Mouse (Mus musculus) skeletal muscle tissue, adult 2 months (tissue): Measurements from ENCODE around the gene Syp.

Experiments
- DNase-seq: peaks from one replicate; pipeline ENCODE4 v3.0.0-alpha.2; 2012; ENCODE audit warnings: low read depth, low spot score

Gene Syp

DNA sequence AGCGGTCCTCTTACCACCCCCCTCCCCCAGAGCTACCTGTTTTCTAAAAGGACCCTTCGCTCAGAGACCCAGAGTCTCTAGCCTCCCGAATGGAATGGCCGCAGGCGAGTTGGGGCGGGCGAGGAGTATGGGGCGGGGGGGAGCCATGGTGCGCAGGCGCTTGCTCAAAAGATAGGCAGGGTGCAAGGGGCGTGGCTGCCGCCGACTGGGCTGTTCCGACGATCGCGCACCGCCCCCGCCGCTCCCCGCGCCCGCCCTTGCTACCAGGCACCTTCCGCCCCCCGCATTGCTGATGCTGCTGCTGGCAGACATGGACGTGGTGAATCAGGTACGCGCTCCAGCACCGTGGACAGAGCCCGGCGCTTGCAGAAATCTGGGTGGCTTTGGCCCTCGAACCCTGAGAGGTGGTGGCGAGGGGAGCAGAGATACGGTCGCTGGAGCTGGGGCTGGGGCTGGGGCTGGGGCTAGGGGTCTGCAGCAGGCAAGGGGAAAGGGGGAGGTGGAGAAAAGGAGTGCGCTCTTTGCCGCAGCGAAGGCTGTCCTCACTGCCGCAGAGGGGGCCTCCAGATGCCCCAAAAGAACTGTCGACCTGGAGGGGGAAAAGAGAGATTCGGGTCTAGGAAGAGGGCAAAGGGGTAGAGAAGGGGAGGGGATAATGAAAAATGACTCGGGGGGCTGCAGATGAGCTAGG lies at the start of gene Syp:
TSS of gene Syp (plus strand) at position 71 of the 691 bp plus-strand sequence.
- peak; percentile 42 for DNase-seq

DNA sequence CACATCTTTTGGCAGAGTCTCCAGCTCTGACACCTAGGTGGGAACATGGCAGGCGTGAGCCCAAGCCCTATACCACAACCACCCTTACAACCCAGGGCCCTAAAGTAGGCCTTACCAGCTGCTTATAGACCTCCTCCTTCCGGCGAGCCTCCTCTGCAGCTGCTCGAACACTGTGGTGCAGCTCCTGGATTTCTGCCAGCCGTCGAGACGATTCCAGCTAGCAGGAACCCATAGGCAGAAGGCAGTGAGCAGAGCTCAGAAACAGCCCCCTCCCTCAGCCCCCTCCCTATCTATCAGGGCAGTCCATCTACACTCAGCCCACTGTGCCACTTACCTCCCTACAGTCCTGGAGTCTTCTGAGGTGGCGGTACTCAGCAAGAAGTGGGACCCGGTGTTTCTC lies 42.9 kb upstream of the Syp start:
- DNase-seq = no peak

DNA sequence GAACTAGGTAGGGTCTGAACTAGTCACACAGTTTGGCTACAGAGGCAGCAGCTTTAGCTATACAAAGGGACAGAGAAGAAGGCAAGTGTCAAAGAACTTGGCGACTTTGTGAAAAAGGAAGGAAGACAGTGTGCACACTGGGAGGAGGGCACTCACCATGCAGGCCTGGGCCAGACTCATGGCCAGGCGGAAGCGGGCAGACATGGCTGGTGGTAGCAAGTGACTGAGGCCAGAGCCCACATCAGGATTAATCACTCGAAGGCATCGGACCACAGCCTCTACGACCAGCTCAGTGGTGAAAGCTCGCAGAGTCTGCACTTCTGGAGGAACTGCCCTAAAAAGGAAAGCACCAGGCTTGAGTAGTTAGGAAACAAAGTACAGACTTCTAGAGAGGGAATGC lies 34.3 kb upstream of the Syp start:
- no peak for DNase-seq

DNA sequence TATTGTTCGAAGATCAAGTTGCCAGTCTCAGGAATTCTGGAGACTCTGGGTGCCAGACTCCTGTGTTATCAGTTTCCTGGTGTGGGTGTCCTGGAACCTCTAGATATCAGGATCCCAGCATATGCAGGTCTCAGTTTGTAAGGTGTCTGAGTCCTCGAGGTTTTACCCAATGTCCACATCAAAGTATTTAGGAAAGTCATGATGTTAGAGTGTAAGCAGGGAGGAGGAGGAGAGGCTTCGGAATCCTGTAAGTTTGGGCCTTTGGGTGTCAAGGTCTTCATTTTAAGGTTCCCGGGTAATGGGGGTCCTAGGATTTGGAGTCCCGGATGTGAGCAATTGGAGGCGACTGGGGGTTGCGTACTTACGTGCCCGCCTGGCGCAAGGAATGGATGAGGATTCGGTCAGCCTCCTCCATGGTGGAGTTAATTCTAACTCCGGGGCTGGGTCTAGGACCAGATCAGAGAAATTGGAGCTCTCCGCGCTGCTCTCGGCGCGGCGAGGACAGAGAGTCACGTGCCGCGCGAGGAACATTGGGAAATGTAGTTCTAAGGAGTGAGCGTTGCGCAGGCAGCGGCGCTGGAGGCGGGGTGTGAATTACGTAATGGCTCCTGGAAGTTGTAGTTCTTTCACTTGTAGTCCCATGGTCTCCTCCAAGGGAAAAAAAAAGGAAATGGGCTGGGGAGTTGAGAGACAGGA lies 33.2 kb upstream of the Syp start, which contains the start of gene Ccdc22:
TSS of gene Ccdc22 (minus strand) at position 639 of the 696 bp plus-strand sequence.
- DNase-seq = peak; percentile 80

DNA sequence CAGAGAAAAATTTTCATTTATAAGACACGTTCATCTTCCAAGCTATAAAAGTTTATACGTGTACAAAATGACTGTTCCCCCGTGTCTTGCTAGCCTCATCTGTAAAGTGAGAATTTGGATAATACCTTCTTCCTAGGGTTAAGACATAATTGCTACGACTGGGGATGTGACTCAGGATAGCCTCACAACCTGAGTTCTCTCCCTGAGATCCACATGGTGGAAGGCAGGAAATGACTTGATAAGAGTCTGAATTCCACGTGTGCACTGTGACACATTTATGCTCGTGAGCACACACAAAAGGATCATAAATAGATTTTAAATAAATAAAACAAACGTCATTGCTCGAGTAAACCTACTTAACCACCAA lies 32.7 kb upstream of the Syp start:
- no peak for DNase-seq

DNA sequence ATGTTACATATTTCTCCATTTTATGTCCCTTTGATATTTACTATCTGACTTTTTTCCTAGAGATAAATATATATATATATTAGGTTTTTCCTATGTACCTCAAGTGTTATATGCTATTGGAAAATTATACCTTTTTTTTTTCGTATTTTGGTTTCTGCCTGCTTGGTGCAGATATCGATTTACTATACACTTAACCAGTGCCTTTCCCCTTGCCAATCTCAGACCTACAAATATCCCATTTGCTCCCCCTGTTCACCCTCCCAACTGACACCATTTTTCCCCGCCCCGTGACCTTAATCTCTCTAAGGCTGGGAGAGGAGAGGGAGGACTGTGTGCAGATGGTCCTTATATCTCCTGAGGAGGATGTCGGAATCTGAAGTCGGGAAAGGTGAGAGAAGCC lies 31.5 kb upstream of the Syp start, which contains the start of gene Cacna1f:
TSS of gene Cacna1f (plus strand) at position 301 of the 400 bp plus-strand sequence.
- no peak for DNase-seq

DNA sequence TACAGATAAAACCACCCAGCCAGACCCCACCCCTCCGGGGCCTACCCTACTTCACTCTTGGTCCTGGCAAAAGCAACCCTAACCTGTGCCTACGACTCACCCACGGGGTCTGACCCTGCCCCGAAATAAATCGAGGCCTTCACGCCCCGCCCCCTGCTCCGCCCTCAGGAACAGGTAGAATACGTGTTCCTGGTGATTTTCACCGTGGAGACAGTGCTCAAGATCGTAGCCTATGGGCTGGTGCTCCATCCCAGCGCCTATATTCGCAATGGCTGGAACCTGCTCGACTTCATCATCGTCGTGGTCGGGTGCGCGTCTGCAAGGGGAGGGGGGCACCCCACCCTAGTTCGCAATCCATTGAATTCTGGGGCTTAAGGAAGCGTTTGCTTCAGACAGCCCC lies 28.2 kb upstream of the Syp start:
- DNase-seq = no peak

DNA sequence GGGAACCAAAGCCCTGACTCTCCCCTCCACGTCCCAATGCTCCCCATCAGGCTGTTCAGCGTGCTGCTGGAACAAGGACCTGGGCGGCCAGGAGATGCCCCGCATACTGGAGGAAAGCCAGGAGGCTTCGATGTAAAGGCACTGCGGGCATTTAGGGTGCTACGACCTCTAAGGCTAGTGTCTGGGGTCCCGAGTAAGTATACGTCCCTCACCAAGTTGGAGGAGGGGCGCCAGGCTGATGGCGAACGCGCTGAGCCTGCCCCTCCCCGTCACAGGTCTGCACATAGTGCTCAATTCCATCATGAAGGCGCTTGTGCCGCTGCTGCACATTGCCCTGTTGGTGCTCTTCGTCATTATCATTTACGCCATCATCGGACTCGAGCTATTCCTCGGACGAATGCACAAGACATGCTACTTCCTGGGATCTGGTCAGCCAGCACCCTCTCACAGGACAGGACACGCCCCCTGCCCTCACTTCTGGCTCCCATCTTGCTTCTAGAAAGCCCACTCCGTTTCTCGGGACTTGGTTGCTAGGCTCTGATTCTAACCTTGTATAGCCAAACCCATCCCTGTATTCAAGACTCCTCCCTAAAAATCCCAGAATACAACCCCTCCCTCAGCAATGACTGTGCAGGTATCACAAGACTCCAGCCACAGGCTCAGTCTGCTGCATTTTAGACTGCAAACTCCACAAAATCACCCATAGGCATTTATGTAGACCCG lies 27.6 kb upstream of the Syp start:
- no peak for DNase-seq

DNA sequence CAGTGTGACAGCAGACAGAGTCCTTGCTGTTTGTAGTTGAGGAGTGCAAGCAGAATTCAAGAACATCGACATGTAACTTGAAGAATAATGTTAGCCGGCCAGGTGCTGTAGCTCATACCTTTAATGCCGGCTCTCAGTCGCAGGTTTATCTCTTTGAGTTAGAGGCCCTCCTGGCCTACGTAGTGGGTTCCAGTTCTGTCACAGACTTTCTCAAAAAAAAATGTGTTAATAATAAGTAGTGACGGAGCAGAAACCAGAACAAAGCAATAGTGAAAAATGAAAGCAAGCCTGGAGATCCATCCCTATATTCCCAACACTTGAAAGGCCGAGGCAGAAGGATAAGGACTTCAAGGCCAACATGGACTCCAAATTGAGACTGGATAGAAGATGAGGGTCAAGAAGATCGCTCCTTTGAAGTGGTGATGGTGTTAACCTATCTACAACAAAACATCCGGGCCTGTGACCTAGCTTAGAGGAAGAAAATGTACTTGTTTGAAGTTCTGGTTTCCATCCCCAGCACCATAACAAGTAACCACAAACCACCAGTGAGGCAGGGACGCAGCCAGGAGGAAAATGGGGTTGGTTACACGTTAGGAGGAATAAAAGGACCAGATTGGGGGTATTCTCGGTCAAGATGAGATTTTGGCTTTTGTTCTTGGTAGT lies 20.3 kb upstream of the Syp start:
- DNase-seq = no peak

DNA sequence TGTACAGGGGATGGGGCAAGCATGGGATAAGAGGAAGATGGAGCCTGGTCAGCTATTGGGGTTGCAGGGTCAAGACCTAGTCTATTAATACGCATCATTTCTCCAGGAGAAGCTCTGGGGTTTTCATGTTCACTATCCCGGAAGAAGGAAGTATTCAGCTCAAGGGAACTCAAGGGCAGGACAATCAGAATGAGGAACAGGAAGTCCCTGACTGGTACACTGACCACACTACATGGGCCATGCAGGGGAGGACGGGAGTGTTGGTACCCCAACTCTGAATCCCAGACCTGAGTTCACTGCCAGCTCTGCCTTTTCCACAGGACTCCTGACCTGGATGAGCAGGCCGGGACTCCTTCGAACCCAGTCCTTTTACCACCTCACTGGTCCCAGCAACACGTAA lies 5.7 kb upstream of the Syp start:
- DNase-seq = no peak

DNA sequence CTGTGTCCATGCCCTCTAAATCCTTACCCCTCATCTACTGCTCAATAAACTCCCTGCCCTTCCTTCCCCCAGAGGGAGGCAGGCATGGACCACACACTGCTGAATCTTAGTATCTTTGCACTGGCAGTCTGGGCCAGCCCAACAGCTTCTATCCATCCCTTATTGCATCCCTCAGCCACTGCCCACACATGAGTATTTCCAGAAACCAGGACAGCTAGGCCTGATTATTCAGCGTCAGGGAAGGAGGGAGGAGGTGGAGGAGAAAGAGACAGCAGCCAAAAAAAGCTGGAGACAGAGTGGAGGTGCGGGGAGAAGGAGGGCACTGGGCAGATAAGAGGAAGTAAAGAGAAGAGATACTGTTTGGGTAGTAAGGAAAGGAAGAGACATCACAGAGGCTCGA lies 3.2 kb upstream of the Syp start:
- DNase-seq = no peak

DNA sequence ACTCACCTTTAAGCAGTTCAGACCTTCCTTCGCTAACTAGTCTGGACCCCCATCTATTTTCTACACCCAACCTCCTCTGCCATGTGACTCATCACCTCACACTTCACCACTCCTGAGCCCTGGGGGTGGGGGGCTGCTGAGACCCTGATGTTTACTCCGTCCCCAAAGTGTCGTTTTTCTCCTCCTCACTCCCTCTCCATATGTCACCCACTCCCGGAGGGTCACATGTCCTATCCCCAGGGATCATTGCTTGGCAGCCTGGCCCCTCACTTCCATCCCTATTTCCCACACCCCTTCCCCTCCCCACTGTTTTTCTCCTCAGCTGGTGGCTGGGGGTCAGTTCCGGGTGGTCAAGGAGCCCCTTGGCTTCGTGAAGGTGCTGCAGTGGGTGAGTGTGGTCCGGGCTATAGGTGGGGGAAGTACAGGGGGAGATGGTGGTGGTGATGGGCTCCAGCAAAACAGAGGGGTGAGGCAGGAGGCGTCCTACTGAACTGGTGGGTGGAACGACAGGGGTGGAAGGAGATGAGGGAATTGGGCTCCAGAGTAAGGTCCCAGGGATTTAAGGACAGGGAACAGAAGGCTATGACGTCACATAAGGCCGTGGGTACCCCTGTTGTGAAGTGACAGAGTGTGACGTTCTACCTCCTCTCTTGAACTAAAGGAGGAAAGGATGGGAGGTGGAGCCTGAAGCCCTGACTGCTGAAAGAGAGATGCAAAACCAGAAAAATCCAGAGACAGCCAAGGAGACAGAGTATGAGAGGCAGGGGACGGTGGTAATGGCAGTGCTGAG lies 1.5 kb downstream of the Syp start:
- DNase-seq = no peak

DNA sequence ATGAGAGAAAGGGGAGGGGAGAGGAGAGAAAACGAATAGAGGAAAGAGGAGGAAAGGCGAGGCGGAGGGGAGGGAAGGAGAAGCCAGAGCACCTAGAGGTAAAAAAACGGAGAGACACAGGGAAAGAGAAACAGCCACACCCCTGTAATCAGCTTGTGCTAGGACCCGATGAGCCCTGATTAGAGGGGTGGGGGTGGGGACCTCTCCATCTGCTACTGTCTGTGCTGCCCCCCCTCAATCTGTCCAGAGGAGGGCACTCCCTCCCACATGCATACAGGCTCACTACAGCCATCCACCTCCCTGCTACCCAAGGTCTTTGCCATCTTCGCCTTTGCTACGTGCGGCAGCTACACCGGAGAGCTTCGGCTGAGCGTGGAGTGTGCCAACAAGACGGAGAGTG lies 2.5 kb downstream of the Syp start:
- DNase-seq = no peak

DNA sequence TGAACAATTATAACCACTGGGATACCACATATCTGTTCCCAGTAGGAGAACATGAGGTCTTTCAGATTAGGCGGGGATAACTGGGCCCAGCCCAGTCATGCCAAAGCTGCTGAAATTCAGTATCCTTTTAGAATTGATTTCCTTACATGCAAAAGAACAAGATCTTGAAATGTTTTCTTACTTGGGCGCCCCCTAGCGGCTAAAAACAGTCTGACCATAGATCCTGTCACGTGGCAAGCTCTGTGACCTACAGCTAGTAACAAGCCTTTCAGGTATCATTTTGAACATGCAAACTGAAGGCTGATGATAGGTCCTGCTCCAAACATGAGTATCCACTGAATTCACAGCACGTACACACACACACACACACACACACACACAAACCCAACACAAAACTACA lies 7.1 kb downstream of the Syp start:
- DNase-seq = peak; percentile 58

DNA sequence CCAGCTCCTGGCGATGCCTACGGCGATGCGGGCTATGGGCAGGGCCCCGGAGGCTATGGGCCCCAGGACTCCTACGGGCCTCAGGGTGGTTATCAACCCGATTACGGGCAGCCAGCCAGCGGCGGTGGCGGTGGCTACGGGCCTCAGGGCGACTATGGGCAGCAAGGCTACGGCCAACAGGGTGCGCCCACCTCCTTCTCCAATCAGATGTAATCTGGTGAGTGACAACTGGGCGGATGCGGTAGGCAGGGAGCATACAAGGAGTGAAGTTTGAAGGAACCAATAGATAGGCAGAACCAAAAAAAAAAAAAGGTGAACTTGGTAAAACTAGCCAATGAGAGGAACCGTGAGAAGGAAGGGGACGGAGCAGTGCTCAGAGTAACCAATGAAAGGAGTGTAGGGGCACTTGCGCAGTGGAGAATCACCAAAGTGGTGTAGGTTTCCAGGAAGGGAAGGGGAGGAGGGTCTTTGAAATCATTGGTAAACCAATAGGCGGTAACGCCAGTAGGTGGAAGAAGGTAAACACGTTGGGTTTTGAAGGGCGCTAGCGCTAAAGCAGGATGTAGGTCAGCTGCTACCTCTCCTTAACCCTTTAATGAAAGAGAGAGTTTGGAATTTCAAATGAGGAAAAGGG lies 10.5 kb downstream of the Syp start:
- DNase-seq = peak; percentile 95

DNA sequence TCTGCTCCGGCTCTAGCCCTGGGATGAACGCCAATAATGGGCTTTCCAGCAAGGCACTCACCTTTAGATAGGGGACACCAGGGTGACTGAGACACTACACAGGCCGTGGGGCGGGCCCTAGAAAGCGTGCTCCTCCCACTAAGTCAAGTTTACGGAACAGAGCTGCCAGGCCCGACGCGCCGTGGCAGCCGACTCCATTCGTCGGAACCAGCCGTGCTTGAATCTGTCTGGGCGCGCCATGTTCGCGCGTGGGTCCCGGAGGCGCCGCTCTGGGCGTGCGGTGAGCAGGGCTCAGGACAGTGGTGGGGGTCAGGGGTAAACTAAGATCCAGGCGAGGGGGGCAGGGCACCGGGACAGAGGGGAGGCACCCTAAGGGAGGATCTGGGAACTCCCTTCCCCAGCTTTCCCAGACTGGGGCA lies 19.0 kb downstream of the Syp start, which contains the start of gene Prickle3:
TSS of gene Prickle3 (plus strand) at position 40 of the 419 bp plus-strand sequence.
- peak; percentile 73 for DNase-seq

DNA sequence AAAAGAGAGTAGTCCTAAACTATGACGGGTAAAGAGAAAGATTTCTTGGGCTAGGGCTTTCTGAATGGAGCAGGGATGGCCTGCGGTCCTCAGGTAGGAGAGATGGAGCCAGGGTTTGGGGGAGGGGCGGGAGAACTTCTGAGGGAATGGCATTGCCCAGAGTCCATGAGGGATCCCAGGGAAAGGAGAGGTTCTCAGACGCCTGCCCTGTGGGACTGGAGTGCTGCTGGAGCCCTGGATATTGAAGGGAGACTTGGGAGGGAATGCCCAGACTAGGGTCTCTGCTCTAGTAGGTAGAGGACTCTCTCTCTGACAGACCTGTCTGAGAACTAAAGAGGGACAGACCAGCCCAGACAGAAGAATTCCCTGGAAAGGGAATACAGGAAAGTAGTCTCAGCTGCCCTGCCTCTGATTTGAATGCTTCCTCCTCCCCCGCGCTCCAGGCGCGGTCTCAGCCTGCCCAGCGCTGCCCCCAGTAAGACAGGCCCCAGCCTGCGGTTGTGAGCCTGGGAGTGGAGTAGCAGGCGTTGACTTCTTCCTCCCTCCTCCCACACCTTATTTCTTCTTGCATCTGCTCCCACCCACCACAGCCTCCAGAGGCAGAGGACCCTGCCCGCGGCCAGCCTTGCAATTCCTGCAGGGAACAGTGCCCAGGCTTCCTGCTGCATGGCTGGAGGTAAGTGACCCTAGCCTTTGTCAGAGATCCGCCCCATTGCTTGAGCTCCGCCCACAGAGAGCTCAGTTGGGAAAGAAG lies 19.9 kb downstream of the Syp start:
- peak; percentile 71 for DNase-seq

DNA sequence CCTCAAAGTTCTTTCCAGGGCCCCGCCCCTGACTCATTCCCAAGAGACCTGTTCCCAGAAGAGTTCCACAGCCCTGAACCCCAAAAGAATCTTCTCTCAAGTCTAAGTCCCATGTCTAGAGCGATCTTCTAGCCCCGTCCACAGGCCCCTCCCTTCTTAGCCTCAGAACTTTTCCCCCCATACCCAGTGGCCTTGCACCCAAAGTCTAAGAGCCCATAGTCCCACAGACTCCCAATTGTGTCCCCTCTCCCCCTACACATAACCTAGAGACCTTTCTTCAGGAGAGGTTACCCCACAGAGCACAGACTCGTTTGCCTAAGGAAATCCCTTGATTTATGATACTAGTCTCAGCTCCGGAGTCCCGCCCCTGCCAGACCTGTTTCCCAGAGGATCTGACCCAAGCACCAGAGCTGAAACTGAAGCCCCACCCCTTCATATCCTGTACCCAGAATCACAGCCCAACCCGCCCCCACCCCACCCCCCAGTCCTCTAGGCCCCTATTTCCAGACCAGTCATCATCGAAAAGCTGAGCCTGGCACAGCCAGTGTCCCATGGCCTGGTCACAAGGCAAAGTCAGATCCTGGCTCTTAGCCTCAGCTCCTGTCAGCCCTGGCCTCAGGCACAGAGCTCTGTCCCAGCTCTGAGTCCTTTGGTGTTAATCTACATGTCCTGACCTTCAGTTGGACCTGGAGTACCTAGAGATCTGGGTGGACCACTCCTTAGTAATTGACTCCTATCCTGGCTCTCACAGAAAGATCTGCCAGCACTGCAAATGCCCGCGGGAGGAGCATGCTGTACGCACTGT lies 20.7 kb downstream of the Syp start:
- DNase-seq = peak; percentile 87

DNA sequence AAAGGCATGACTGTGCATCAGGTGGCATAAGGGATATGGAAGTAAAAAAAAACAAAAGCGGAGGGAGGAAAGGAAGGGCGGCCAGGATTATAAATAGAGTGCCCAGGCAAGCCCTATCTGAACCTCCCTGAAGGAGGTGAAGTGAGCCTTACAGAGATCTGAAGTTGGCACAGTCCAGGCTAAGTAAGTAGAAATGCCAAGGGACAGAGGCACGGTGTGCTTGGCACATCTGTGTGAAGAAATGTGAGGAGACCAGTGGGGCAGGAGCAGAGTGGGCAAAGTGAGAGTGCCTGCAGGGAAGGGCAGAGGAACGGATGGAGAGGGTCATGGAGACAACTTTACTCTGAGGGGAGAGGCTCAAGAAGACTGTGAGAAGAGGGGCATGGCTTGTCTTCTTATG lies 22.8 kb downstream of the Syp start:
- DNase-seq = peak; percentile 77
